Mouse (Mus musculus): ENCODE data around the gene Ttll11. TPM values are rescaled to one million over a fixed set of nuclear protein-coding genes. Genes with fewer than 3 reads are reported as not detected.
A peak's percentile ranks its signal among the peaks of the same experiment; 100 is the strongest.

The Ttll11 gene
- polyA plus RNA-seq, 1 experiment from 2014 or later: 6.1 TPM

GRCm38 (mm10) chr2:35881896-35882295 is 97.8 kb downstream of the Ttll11 start:
- Histone ChIP-seq H3K9me3 (ENCODE audit: control insufficient read depth, low read length) (no peaks in the 10 kb centered on the region), H3K4me1 (ENCODE audit: control insufficient read depth, insufficient read depth, low read length) (no peaks in the 10 kb centered on the region), H3K4me3 (ENCODE audit: low read depth, low read length) (no peak overlapping the region), H3K36me3 (ENCODE audit: control insufficient read depth, insufficient read depth, low read length) (no peaks in the 10 kb centered on the region), H3K27me3 (ENCODE audit: control insufficient read depth, insufficient read depth, low read length) (no peaks in the 10 kb centered on the region), H3K27ac (ENCODE audit: low read depth, low read length) (no peak overlapping the region), H3K9ac (replicated peaks; ENCODE audit: low read depth, low read length) (no peak overlapping the region), H3K4me2 (ENCODE audit: low read depth, low read length) (no peak overlapping the region)
- no peak for ATAC-seq (ENCODE audit: low read depth)
- 85% methylated on average over 9 of the region's 9 CpGs for WGBS

DNA sequence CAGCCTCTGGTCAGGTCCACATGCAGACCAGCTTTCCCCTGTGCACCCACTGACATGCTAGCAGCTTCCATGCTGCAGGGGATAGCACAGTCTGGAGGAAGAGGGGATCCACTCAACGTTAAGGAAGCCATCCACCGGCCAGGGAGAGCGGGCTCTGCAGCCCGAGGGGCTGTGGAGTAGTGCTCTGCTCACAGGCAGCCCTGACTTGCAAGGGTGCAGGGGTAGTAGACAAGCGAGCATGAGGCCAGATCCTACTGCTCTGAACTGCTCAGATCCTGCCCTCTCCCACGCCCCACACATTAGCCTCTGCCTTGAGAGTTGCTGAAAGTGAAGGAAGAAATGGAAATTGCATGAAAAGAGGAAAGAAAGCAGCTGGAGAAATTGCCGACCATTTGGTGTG is 99.4 kb downstream of the Ttll11 start:
- Histone ChIP-seq H3K4me2 (ENCODE audit: low read depth, low read length) (no peak overlapping the region), H3K9ac (replicated peaks; ENCODE audit: low read depth, low read length) (no peak overlapping the region), H3K27me3 (ENCODE audit: control insufficient read depth, insufficient read depth, low read length) (no peaks in the 10 kb centered on the region), H3K4me1 (ENCODE audit: control insufficient read depth, insufficient read depth, low read length) (no peaks in the 10 kb centered on the region), H3K4me3 (ENCODE audit: low read depth, low read length) (no peak overlapping the region), H3K9me3 (ENCODE audit: control insufficient read depth, low read length) (no peaks in the 10 kb centered on the region), H3K27ac (ENCODE audit: low read depth, low read length) (no peak overlapping the region), H3K36me3 (ENCODE audit: control insufficient read depth, insufficient read depth, low read length) (no peaks in the 10 kb centered on the region)
- 42% methylated on average over 7 of the region's 7 CpGs for WGBS
- no peak; the same call in 1 of the 2 replicates for ATAC-seq (ENCODE audit: low read depth)

- ATAC-seq (ENCODE audit: low read depth): no peak
- H3K4me2 ChIP-seq (ENCODE audit: low read depth, low read length): no peak overlapping the region
- H3K27me3 ChIP-seq (ENCODE audit: control insufficient read depth, insufficient read depth, low read length): no peaks in the 10 kb centered on the region
- no peaks in the 10 kb centered on the region for H3K9me3 ChIP-seq (ENCODE audit: control insufficient read depth, low read length)
- WGBS: 80% methylated on average over 4 of the region's 4 CpGs
- H3K4me3 ChIP-seq (ENCODE audit: low read depth, low read length): no peak overlapping the region
- H3K36me3 ChIP-seq (ENCODE audit: control insufficient read depth, insufficient read depth, low read length): no peaks in the 10 kb centered on the region
- no peaks in the 10 kb centered on the region for H3K4me1 ChIP-seq (ENCODE audit: control insufficient read depth, insufficient read depth, low read length)
- no peak overlapping the region for H3K27ac ChIP-seq (ENCODE audit: low read depth, low read length)
- no peak overlapping the region for H3K9ac ChIP-seq (replicated peaks; ENCODE audit: low read depth, low read length)
These were observed 99.8 kb downstream of the Ttll11 start for GRCm38 (mm10) chr2:35879887-35880286.

- no peaks in the 10 kb centered on the region for H3K36me3 ChIP-seq (ENCODE audit: control insufficient read depth, insufficient read depth, low read length)
- H3K9ac ChIP-seq (replicated peaks; ENCODE audit: low read depth, low read length): no peak overlapping the region
- no peak for ATAC-seq (ENCODE audit: low read depth)
- WGBS: 99% methylated on average over 3 of the region's 3 CpGs
- H3K4me2 ChIP-seq (ENCODE audit: low read depth, low read length): no peak overlapping the region
- H3K4me1 ChIP-seq (ENCODE audit: control insufficient read depth, insufficient read depth, low read length): no peaks in the 10 kb centered on the region
- H3K27ac ChIP-seq (ENCODE audit: low read depth, low read length): no peak overlapping the region
- no peaks in the 10 kb centered on the region for H3K9me3 ChIP-seq (ENCODE audit: control insufficient read depth, low read length)
- no peaks in the 10 kb centered on the region for H3K27me3 ChIP-seq (ENCODE audit: control insufficient read depth, insufficient read depth, low read length)
- H3K4me3 ChIP-seq (ENCODE audit: low read depth, low read length): no peak overlapping the region
These were observed 101.2 kb downstream of the Ttll11 start for GRCm38 (mm10) chr2:35878506-35878905.

DNA sequence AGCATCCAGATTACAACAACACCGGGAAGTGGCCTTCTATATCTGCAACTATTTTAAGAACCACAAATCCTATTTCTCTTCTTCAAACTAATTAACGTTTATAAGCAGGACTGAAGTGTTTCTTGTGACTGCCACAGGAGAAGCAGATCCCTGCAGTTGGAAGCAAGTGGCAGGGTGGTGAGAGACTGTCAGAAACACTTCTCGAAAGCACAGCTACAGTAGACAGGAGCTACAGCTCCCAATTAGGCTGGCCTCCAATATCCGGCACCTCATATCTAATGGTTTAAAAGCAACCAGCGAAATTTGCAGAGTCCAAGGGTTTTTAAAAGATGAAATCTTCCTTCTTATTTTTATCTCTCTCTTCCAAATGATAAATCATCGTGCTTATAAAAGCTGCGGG is 104.1 kb downstream of the Ttll11 start:
- H3K9me3 ChIP-seq (ENCODE audit: control insufficient read depth, low read length): no peaks in the 10 kb centered on the region
- no peak overlapping the region for H3K4me3 ChIP-seq (ENCODE audit: low read depth, low read length)
- no peak for ATAC-seq (ENCODE audit: low read depth)
- H3K4me2 ChIP-seq (ENCODE audit: low read depth, low read length): no peak overlapping the region
- H3K9ac ChIP-seq (replicated peaks; ENCODE audit: low read depth, low read length): no peak overlapping the region
- no peak overlapping the region for H3K27ac ChIP-seq (ENCODE audit: low read depth, low read length)
- H3K36me3 ChIP-seq (ENCODE audit: control insufficient read depth, insufficient read depth, low read length): no peaks in the 10 kb centered on the region
- WGBS: 95% methylated on average over 7 of the region's 7 CpGs
- no peaks in the 10 kb centered on the region for H3K4me1 ChIP-seq (ENCODE audit: control insufficient read depth, insufficient read depth, low read length)
- H3K27me3 ChIP-seq (ENCODE audit: control insufficient read depth, insufficient read depth, low read length): no peaks in the 10 kb centered on the region

- no peak overlapping the region for H3K4me2 ChIP-seq (ENCODE audit: low read depth, low read length)
- no peaks in the 10 kb centered on the region for H3K9me3 ChIP-seq (ENCODE audit: control insufficient read depth, low read length)
- no peak for ATAC-seq (ENCODE audit: low read depth)
- no peak overlapping the region for H3K27ac ChIP-seq (ENCODE audit: low read depth, low read length)
- no peaks in the 10 kb centered on the region for H3K36me3 ChIP-seq (ENCODE audit: control insufficient read depth, insufficient read depth, low read length)
- H3K4me1 ChIP-seq (ENCODE audit: control insufficient read depth, insufficient read depth, low read length): no peaks in the 10 kb centered on the region; the same call in 1 of the 2 replicates
- no peak overlapping the region for H3K9ac ChIP-seq (replicated peaks; ENCODE audit: low read depth, low read length)
- H3K4me3 ChIP-seq (ENCODE audit: low read depth, low read length): no peak overlapping the region
- no peaks in the 10 kb centered on the region for H3K27me3 ChIP-seq (ENCODE audit: control insufficient read depth, insufficient read depth, low read length)
- WGBS: 90% methylated on average over 8 of the region's 8 CpGs
These were observed 105.3 kb downstream of the Ttll11 start for GRCm38 (mm10) chr2:35874421-35874820.

DNA sequence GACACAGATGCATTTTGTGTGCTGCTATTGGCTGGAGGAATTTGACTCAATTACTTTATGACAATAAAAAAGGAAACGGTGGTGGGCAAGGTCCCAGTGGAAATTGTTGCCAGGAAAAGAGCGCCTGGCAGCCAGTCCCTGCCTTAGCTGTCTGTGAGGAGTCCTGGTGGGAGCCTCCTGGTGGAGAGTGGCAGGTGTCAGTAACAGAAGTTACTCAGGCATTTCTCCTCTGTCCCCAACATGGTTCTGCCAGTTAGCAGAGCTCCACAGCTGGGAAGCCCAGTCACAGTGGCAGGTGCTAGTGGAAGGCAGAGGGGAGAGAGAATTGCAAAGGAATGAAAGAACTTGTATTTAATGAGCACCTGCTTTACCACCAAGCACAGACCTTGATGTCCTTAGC is 110.5 kb downstream of the Ttll11 start:
- Histone ChIP-seq H3K27me3 (ENCODE audit: control insufficient read depth, insufficient read depth, low read length) (no peaks in the 10 kb centered on the region), H3K4me1 (ENCODE audit: control insufficient read depth, insufficient read depth, low read length) (peaks cover 4% of the 10 kb centered on the region; the same call in 1 of the 2 replicates), H3K36me3 (ENCODE audit: control insufficient read depth, insufficient read depth, low read length) (no peaks in the 10 kb centered on the region), H3K9me3 (ENCODE audit: control insufficient read depth, low read length) (no peaks in the 10 kb centered on the region), H3K27ac (ENCODE audit: low read depth, low read length) (peak overlapping the region; percentile 29; the same call in 1 of the 2 replicates), H3K4me2 (ENCODE audit: low read depth, low read length) (no peak overlapping the region), H3K4me3 (ENCODE audit: low read depth, low read length) (no peak overlapping the region), H3K9ac (replicated peaks; ENCODE audit: low read depth, low read length) (no peak overlapping the region)
- peak; percentile 54 for ATAC-seq (ENCODE audit: low read depth)
- 29% methylated on average over 2 of the region's 2 CpGs for WGBS

DNA sequence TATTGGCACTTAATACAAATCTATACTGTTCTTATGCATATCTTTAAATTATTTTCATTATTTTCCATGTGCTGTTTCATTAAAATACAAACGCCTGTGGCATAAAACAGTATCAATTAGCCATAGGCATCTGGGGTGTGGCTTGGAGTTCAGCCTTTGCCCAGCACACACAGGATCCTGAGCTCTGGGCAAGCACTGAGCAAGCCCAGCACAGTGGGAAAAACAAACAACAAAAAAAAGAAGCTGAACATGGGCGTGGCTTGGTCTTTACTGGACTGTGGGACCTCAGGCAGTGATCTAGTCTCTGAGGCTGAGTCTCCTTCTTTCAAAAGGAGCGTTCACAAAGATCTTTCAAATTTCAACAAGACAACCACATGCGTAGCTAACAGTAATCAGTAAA is 116.4 kb downstream of the Ttll11 start:
- H3K4me3 ChIP-seq (ENCODE audit: low read depth, low read length): no peak overlapping the region
- no peaks in the 10 kb centered on the region for H3K27me3 ChIP-seq (ENCODE audit: control insufficient read depth, insufficient read depth, low read length)
- ATAC-seq (ENCODE audit: low read depth): no peak
- no peaks in the 10 kb centered on the region for H3K9me3 ChIP-seq (ENCODE audit: control insufficient read depth, low read length)
- H3K4me1 ChIP-seq (ENCODE audit: control insufficient read depth, insufficient read depth, low read length): peaks cover 3% of the 10 kb centered on the region; the same call in 1 of the 2 replicates
- no peaks in the 10 kb centered on the region for H3K36me3 ChIP-seq (ENCODE audit: control insufficient read depth, insufficient read depth, low read length)
- 83% methylated on average over 4 of the region's 4 CpGs for WGBS
- H3K27ac ChIP-seq (ENCODE audit: low read depth, low read length): no peak overlapping the region
- no peak overlapping the region for H3K4me2 ChIP-seq (ENCODE audit: low read depth, low read length)
- H3K9ac ChIP-seq (replicated peaks; ENCODE audit: low read depth, low read length): no peak overlapping the region

DNA sequence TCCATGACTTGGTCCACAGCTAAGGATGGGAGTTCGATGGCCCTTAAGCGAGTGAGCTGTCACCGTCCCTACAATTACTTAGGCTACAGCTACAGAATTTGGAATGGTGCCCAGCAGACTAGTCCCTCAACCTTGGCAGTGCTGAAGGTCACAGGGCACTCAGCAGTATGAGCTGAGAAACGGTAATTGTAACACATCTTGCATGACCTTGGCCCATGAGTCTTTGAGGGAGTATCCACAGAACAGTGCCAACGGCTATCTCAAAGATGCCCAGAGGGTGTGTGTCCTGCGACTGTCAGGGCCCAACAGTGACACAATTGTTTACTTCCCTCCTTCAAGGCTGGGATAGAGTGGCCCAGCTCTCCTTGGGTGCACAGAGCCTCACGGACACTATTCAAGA is 118.5 kb downstream of the Ttll11 start:
- Histone ChIP-seq H3K4me2 (ENCODE audit: low read depth, low read length) (no peak overlapping the region), H3K36me3 (ENCODE audit: control insufficient read depth, insufficient read depth, low read length) (no peaks in the 10 kb centered on the region), H3K27me3 (ENCODE audit: control insufficient read depth, insufficient read depth, low read length) (no peaks in the 10 kb centered on the region), H3K4me1 (ENCODE audit: control insufficient read depth, insufficient read depth, low read length) (peaks cover 3% of the 10 kb centered on the region; the same call in 1 of the 2 replicates), H3K9me3 (ENCODE audit: control insufficient read depth, low read length) (no peaks in the 10 kb centered on the region), H3K9ac (replicated peaks; ENCODE audit: low read depth, low read length) (no peak overlapping the region), H3K27ac (ENCODE audit: low read depth, low read length) (no peak overlapping the region), H3K4me3 (ENCODE audit: low read depth, low read length) (no peak overlapping the region)
- no peak for ATAC-seq (ENCODE audit: low read depth)
- 87% methylated on average over 7 of the region's 7 CpGs for whole genome bisulfite sequencing

DNA sequence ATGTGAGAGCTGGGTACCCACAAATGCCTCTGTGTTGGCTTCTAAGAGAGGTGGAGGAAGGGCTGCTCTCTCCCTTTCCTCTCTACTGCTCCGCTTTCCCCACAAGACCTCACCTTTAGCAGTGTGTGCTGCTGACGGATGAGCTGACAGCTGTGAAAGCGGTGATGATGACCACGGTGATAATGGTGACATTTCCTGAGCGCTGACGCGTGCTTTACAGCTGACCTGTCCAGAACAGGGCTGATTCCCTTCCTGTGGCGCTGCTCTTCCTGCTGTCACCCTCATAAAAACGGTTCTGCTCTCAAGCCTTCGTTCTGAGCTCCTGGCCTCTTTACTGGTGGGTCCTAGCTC is 119.3 kb downstream of the Ttll11 start:
- no peak for ATAC-seq (ENCODE audit: low read depth)
- WGBS: 48% methylated on average over 10 of the region's 10 CpGs
- no peaks in the 10 kb centered on the region for H3K36me3 ChIP-seq (ENCODE audit: control insufficient read depth, insufficient read depth, low read length)
- peaks cover 3% of the 10 kb centered on the region; the same call in 1 of the 2 replicates for H3K4me1 ChIP-seq (ENCODE audit: control insufficient read depth, insufficient read depth, low read length)
- H3K9ac ChIP-seq (replicated peaks; ENCODE audit: low read depth, low read length): no peak overlapping the region
- H3K4me2 ChIP-seq (ENCODE audit: low read depth, low read length): no peak overlapping the region
- no peak overlapping the region for H3K27ac ChIP-seq (ENCODE audit: low read depth, low read length)
- no peaks in the 10 kb centered on the region for H3K27me3 ChIP-seq (ENCODE audit: control insufficient read depth, insufficient read depth, low read length)
- no peak overlapping the region for H3K4me3 ChIP-seq (ENCODE audit: low read depth, low read length)
- no peaks in the 10 kb centered on the region for H3K9me3 ChIP-seq (ENCODE audit: control insufficient read depth, low read length)

Measured in neural tube, embryonic 14.5 days (tissue).